Mouse (Mus musculus) forebrain, embryonic 14.5 days (tissue): ENCODE measurements around the gene Prtg. TPM values are rescaled to one million over a fixed set of nuclear protein-coding genes. Genes with fewer than 3 reads are reported as not detected.

Experiments
- ATAC-seq: fragments of 200-750 bp; cut with Nextera tagmentation; 2 replicates; pipeline ENCODE4 v1.8.0; 2017; ENCODE audit warnings: mild to moderate bottlenecking, moderate library complexity
- DNase-seq: peaks from one replicate; pipeline ENCODE4 v3.0.0-alpha.2; 2015; ENCODE audit warnings: low spot score
- H3K27ac ChIP-seq: fragments of 300-500 bp; sonication (generic); 2 replicates; pipeline ENCODE4 v1.5.1; 2014; ENCODE audit warnings: low read depth, mild to moderate bottlenecking, control low read depth, low read length, moderate library complexity
- H3K27me3 ChIP-seq: fragments of 300-500 bp; sonication (generic); replicated peaks from 2 replicates; pipeline ENCODE4 v1.6.1; 2014; ENCODE audit warnings: low read length, control low read depth, mixed read lengths; ENCODE audit not compliant: control insufficient read depth, insufficient read depth
- H3K36me3 ChIP-seq: fragments of 300-500 bp; sonication (generic); 2 replicates; pipeline ENCODE4 v1.6.1; 2014; ENCODE audit warnings: low read length, control low read depth; ENCODE audit not compliant: control insufficient read depth, insufficient read depth
- H3K4me1 ChIP-seq: fragments of 300-500 bp; sonication (generic); 2 replicates; pipeline ENCODE4 v1.6.1; 2014; ENCODE audit warnings: antibody characterized with exemption, low read length, control low read depth; ENCODE audit not compliant: control insufficient read depth, insufficient read depth
- H3K4me2 ChIP-seq: fragments of 300-500 bp; sonication (generic); 2 replicates; pipeline ENCODE4 v1.6.1; 2014; ENCODE audit warnings: mild to moderate bottlenecking, control low read depth, low read length
- H3K4me3 ChIP-seq: fragments of 300-500 bp; sonication (generic); 2 replicates; pipeline ENCODE4 v1.5.1; 2014; ENCODE audit warnings: low read depth, low read length, control low read depth
- H3K9ac ChIP-seq: fragments of 300-500 bp; sonication (generic); 2 replicates; pipeline ENCODE4 v1.6.1; 2014; ENCODE audit warnings: mild to moderate bottlenecking, low read length, control low read depth, moderate library complexity
- H3K9me3 ChIP-seq: fragments of 300-500 bp; sonication (generic); replicated peaks from 2 replicates; pipeline ENCODE4 v1.6.1; 2016; ENCODE audit warnings: low read length, control low read depth, mixed read lengths; ENCODE audit not compliant: control insufficient read depth
- WGBS: fragments of 180-500 bp; shearing (Covaris S2); extraction: QIAGEN DNeasy Blood & Tissue Kit; methylation state at CpG from one replicate; pipeline ENCODE4 v1.1.7; 2014; 5-methylcytosine and 5-hydroxymethylcytosine counted together
- polyA plus RNA-seq: library from polyadenylated mRNA; unstranded; fragments of >200 nt; fragmentation: Nextera tagmentation; extraction: Ambion mirVana; gene quantifications from 2 replicates; pipeline ENCODE4 v1.2.1, GENCODE M21; 2014

Prtg gene
- polyA plus RNA-seq, 1 experiment from 2014 or later, result 0.36 TPM

DNA sequence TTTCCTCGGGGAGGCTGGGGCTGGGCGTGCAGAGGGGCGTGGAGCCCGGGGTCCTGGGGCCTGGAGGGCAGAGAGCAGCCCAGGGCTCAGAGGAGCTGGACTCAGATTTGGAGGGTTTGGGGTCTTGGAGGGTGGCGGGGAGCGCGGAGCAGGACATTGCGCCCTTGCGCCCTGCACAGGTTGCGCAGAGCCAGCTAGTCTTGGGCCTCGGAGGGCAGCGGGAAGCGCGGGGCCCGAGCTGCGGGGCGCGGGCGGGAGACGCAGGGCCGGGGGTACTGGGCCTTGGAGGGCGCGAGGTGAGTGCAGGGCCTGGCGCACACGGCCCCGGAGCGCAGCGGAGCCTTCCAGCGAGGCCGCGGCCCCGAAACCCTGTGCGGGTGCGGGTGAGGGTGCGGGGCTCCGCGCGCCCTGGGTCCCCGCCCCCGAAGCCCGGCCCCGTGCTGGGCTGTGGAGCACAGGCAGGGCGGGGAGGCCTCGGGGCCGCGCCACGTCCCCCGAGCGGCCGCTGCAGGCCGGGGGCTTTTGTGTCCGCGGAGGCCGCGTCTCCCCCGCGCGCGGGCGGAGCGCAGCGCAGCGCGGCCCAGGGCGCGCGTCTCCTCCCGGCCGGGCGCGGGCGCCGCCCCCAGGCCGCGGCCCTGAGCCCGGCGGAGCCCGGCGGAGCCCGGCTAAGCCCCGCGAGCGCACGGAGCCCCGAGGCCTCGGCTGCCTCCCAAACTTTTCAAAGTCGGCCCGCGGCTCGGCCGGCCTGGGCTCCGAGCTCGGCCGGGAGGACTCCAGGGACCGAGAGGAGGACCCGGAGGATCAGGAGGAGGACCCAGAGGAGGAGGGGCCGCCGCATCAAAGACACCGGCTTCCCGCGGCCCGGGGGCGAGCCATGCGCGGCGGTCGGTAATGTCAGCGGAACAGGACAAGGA lies 118.6 kb downstream of the Prtg start, which contains the start of gene Pygo1:
Gene Pygo1, plus strand, starts transcription at position 625 of the 914 bp plus-strand sequence.
- Histone ChIP-seq H3K27me3 (no peaks in the 10 kb centered on the region), H3K4me2 (peak within 1 kb of the TSS; percentile 78), H3K36me3 (0 out of 2 replicates have a peak, but pooled peaks cover 3% of the 10 kb centered on the region), H3K4me3 (peak within 1 kb of the TSS; percentile 62), H3K4me1 (0 out of 2 replicates have a peak, but pooled peaks cover 6% of the 10 kb centered on the region), H3K9me3 (no peaks in the 10 kb centered on the region), H3K27ac (peak within 1 kb of the TSS; percentile 86), H3K9ac (peak within 1 kb of the TSS; percentile 95)
- WGBS, result under 1% methylated on average over 79 of the region's 108 CpGs
- DNase-seq, result peak; percentile 61
- peak; percentile 88 for ATAC-seq

DNA sequence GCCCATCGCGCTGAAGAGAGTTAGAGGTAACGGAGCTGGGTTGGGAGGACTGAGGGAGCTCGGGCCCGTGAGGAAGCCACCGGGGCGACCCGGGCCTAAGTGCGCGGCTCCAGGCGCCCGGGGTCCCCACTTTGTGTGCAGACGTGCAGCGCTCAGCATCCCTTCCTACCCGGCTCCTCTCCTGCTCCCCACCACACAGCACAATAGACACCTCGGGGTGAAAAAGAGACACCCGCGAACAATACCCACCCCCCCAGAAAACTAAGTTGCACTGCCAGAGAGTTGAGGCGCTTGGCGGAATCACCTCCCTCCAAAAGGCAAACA lies 119.2 kb downstream of the Prtg start:
- peak overlapping the region; percentile 78 for H3K4me2 ChIP-seq
- 0 out of 2 replicates have a peak, but pooled peaks cover 6% of the 10 kb centered on the region for H3K4me1 ChIP-seq
- DNase-seq (no peak), ATAC-seq (peak; percentile 80)
- H3K9ac ChIP-seq, result peak overlapping the region; percentile 95
- WGBS, result 2% methylated on average over 20 of the region's 20 CpGs
- no peaks in the 10 kb centered on the region for H3K9me3 ChIP-seq
- H3K27me3 ChIP-seq, result no peaks in the 10 kb centered on the region
- H3K27ac ChIP-seq, result peak overlapping the region; percentile 86
- H3K4me3 ChIP-seq, result peak overlapping the region; percentile 62
- 0 out of 2 replicates have a peak, but pooled peaks cover 3% of the 10 kb centered on the region for H3K36me3 ChIP-seq

DNA sequence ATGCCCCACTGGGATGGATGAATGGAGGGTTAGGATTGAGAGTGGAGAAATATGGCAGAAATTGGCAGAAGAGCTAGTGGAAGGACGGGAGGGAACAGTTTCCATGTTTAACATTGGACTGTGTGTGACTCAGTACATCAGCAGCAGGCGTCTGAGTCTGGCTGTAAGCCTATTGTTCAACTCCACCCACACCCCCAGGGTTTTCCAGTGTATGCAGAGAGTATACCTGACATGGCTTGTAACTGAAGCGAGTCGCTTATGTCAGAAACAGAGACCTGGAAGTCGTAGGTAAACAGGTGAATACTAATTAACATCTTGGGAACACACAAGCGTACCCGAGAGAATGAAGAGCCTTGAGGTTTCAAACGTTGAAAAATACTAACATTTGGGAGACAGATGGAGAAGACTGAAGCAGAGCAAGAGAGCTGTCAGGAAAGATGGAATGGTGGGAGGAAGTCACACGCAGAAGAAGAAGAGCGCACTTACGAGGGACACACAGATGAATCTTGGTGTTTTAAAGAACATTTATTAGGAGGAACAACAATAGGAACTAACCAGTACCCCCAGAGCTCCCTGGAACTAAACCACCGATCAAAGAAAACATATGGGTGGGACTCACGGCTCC lies 124.6 kb downstream of the Prtg start:
- H3K9me3 ChIP-seq, result no peaks in the 10 kb centered on the region
- no peak overlapping the region for H3K27ac ChIP-seq
- DNase-seq (peak; percentile 23), ATAC-seq (no peak)
- WGBS, result 78% methylated on average over 13 of the region's 13 CpGs
- H3K4me3 ChIP-seq, result no peak overlapping the region
- H3K36me3 ChIP-seq, result 0 out of 2 replicates have a peak, but pooled peaks cover 3% of the 10 kb centered on the region
- no peak overlapping the region for H3K9ac ChIP-seq
- no peaks in the 10 kb centered on the region for H3K27me3 ChIP-seq
- H3K4me1 ChIP-seq, result 0 out of 2 replicates have a peak, but pooled peaks cover 6% of the 10 kb centered on the region
- no peak overlapping the region for H3K4me2 ChIP-seq

DNA sequence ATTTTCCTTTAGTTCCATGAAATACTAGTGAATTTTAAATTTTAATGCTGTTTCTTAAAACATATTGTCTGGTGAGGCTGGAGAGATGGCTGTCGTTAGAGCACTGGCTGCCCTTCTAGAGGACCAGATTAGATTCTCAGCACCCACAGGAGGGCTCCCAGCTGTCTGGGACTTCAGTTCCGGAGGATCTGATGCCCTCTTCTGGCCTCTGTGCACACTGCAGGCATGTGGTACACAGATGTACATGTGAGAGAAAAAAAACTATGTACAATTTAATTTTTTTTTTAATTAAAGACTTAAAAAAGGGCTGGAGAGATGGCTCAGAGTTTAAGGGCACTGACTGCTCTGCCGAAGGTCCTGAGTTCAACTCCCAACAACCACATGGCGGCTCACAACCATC lies 128.6 kb downstream of the Prtg start:
- H3K9ac ChIP-seq, result no peak overlapping the region
- WGBS, result 88% methylated on average over 4 of the region's 4 CpGs
- no peaks in the 10 kb centered on the region for H3K27me3 ChIP-seq
- DNase-seq, result no peak
- no peaks in the 10 kb centered on the region for H3K36me3 ChIP-seq
- H3K9me3 ChIP-seq, result no peaks in the 10 kb centered on the region
- no peak overlapping the region for H3K4me2 ChIP-seq
- H3K4me3 ChIP-seq, result no peak overlapping the region
- no peak overlapping the region for H3K27ac ChIP-seq
- no peaks in the 10 kb centered on the region for H3K4me1 ChIP-seq
- ATAC-seq, result no peak

DNA sequence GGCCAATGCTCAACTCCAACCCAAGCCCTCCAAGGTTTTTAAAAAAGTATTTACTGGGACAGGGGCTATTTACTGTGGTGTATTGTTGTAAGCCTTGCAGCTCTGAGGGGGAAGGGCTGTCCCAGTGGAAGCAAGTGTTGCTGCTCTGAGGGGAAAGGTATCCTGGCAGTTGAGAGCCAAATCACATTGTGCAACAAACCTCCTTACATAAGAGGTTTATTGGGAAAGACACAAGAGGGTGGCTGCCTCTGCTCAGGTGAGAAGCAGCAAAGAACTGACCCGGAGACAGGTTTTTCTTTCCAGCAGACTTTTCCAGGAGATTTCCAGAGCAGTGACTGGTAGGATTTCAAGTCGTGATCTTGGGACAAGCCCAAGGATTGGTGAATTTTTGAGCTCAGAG lies 129.6 kb downstream of the Prtg start:
- no peaks in the 10 kb centered on the region for H3K4me1 ChIP-seq
- DNase-seq, result no peak
- no peak overlapping the region for H3K4me3 ChIP-seq
- no peaks in the 10 kb centered on the region for H3K36me3 ChIP-seq
- WGBS, result 74% methylated on average over 2 of the region's 2 CpGs
- H3K27me3 ChIP-seq, result no peaks in the 10 kb centered on the region
- no peak for ATAC-seq
- H3K9ac ChIP-seq, result no peak overlapping the region
- no peak overlapping the region for H3K4me2 ChIP-seq
- H3K9me3 ChIP-seq, result no peaks in the 10 kb centered on the region
- H3K27ac ChIP-seq, result no peak overlapping the region

DNA sequence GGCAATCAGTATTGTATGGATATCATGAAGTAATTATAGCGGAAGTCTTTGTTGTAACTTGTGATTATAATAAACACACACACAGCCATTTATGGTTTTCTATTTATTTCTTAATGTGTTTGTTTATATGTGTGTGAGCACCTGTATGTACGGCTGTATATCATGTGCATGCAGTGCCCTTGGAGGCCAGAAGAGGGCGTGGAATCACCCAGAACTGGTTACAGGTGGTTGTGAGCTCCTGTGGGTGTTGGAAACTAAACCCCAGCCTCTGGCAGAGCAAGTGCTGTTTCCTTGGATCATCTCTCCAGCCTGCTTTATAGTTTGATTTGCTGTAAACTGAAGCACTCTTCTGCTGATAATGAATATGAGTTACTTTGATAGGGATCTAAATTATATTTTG lies 136.8 kb downstream of the Prtg start:
- Histone ChIP-seq H3K36me3 (peaks cover 24% of the 10 kb centered on the region), H3K27ac (no peak overlapping the region), H3K4me1 (no peaks in the 10 kb centered on the region), H3K4me3 (no peak overlapping the region), H3K9ac (no peak overlapping the region), H3K27me3 (no peaks in the 10 kb centered on the region), H3K9me3 (peaks cover 5% of the 10 kb centered on the region; the same call in 1 of the 2 replicates), H3K4me2 (no peak overlapping the region)
- DNase-seq (no peak), ATAC-seq (no peak)
- 60% methylated on average over 3 of the region's 3 CpGs for WGBS

DNA sequence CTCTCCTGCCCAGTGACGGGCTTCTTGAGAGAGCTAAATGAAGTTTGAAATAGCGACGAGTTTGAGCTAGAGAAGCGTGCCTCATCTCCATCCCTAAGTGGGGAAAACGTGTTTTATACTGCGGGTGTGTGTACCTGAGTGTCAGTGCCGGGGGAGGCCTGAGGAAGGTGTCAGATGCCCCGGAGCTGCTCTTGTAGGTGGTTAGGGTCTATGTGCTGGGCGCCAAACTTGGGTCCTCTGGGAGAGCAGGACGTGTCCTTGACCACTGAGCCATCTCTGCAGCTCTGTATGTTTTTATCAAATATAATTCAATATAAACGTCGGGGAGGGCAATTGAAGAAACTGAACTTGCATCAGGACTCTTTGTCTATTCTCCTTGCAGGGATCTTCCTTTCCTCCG lies 137.6 kb downstream of the Prtg start:
- Histone ChIP-seq H3K27ac (no peak overlapping the region), H3K4me2 (no peak overlapping the region), H3K4me1 (no peaks in the 10 kb centered on the region), H3K4me3 (no peak overlapping the region), H3K9me3 (peaks cover 5% of the 10 kb centered on the region; the same call in 1 of the 2 replicates), H3K9ac (no peak overlapping the region), H3K36me3 (peaks cover 24% of the 10 kb centered on the region), H3K27me3 (no peaks in the 10 kb centered on the region)
- DNase-seq, result no peak
- WGBS, result 92% methylated on average over 13 of the region's 13 CpGs
- no peak for ATAC-seq

DNA sequence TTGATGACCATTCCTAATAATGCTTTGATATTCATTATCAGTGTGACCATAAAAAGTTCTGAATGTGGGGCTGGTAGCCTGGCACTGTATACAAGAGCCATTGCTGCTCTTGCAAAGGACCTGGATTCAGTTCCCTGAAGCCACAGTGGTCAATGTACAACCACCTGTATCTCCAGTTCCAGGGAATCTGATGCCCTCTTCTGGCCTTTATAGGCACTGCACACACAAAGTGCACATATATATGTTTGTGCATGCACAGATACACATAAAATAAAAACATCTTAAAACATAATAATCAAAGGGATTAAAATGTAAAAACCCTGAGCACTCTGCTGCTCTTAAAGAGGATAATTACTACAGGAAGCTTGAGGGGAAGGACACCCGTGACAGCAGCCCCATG lies 140.3 kb downstream of the Prtg start:
- 100% methylated on average over 1 of the region's 1 CpGs for WGBS

DNA sequence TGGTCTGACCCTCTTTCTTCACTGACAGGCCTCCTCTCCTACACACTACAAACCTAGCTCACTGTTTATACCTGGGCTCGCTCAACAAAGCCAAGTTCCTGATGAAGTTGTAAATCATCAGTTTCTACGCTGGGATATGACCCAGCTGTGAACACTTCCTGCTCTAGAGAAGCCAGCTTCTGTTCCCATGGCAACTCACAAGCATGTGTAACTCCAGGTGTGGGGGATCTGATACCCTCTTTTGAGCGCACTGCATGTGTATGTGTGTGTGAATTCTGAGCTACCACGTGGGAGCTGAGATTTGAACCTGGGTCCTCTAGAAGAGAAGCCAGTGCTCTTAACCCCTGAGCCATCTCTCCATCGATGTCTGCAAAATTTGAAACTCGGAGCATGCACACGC lies 142.9 kb downstream of the Prtg start:
- Histone ChIP-seq H3K27ac (no peak overlapping the region), H3K4me2 (no peak overlapping the region), H3K9ac (no peak overlapping the region), H3K9me3 (peaks cover 5% of the 10 kb centered on the region; the same call in 1 of the 2 replicates), H3K36me3 (peaks cover 23% of the 10 kb centered on the region), H3K27me3 (no peaks in the 10 kb centered on the region), H3K4me3 (no peak overlapping the region), H3K4me1 (no peaks in the 10 kb centered on the region)
- ATAC-seq, result no peak
- no peak for DNase-seq
- 80% methylated on average over 7 of the region's 7 CpGs for WGBS

More for the DNA sequence above, 140.3 kb downstream of the Prtg start:
- Histone ChIP-seq H3K36me3 (peaks cover 24% of the 10 kb centered on the region), H3K27ac (no peak overlapping the region), H3K9me3 (peaks cover 5% of the 10 kb centered on the region; the same call in 1 of the 2 replicates), H3K4me1 (no peaks in the 10 kb centered on the region), H3K4me2 (no peak overlapping the region), H3K27me3 (no peaks in the 10 kb centered on the region), H3K9ac (no peak overlapping the region), H3K4me3 (no peak overlapping the region)
- no peak for ATAC-seq
- no peak for DNase-seq
